Mouse (Mus musculus): ENCODE measurements at regions not wholly inside any gene's neighbourhood (a gene's known extent, or its start where the extent isn't known, plus 50 kb on each side); places are given as distances from the start of the nearest gene placed in this dataset.

DNA sequence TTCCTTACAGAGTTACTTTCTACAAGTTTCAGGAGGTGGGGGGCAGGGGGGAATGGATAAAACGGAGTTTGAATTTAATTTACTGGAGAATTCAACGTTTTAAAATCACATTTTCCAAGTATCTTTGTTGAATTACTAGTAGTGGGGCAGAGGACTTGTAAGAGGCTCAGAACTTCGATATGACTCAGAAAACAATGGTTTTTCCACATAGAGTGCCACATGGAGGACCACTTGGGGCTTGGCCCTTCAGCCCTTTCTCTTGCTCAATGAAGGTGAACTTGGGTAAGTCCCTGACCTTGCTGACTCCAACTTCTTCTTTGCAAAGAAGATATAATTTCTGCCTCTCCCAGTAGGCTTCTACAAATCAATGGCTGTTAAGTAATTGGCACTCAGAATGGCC, 99.8 kb downstream of the Etaa1 start:
- no peak for DNase-seq (ENCODE audit: low spot score)
- H3K27ac ChIP-seq (replicated peaks): no peak overlapping the region
- H3K4me3 ChIP-seq: no peak overlapping the region
- no peaks in the 10 kb centered on the region for H3K27me3 ChIP-seq (replicated peaks; ENCODE audit: low read depth, poor library complexity, severe bottlenecking)
- H3K36me3 ChIP-seq (replicated peaks): no peaks in the 10 kb centered on the region
- WGBS: 60% methylated on average over 3 of the region's 3 CpGs
- H3K9me3 ChIP-seq: no peaks in the 10 kb centered on the region
- 0 out of 2 replicates have a peak, but pooled peaks cover 3% of the 10 kb centered on the region for H3K4me1 ChIP-seq

DNA sequence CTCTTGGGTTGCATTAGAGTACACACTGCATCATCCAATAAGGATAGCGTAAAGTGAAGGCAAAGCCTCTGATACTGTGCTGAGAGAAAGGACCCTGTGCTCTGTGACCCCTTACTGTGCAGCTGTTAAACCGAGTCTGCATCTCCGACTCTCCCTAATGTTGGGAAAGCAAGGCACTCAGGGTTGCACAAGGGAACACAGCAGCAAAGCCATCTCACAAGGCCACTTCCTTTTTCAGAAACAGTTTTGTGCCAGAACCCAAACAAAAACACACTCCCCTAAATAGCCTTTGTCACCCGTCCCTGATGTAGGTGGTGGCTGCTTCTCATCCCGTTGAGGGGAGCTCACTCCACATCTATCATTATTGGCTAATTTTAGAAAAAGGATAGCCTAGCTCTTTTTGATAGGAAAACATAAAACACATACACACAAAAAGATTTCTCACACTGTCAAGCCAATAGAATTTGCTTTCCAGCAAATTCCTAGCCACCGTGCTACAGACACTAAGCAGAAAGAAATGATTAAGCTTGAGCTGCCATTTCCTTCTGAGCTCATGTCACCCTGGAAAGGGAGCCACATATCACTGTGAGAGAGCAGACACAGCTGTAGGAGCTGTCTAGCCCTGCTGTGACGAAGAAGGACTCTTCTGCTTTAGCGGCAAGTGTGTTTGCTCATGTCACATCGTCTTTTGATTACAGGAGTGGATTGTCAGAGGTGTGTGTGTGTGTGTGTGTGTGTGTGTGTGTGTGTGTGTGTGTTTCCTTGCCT, 94.1 kb downstream of the Etaa1 start:
- no peak for DNase-seq (ENCODE audit: low spot score)
- no peaks in the 10 kb centered on the region for H3K9me3 ChIP-seq
- no peaks in the 10 kb centered on the region for H3K27me3 ChIP-seq (replicated peaks; ENCODE audit: low read depth, poor library complexity, severe bottlenecking)
- H3K36me3 ChIP-seq (replicated peaks): no peaks in the 10 kb centered on the region
- peaks cover under 1% of the 10 kb centered on the region; the same call in 1 of the 2 replicates for H3K4me1 ChIP-seq
- 67% methylated on average over 9 of the region's 9 CpGs for WGBS
- no peak overlapping the region for H3K4me3 ChIP-seq
- H3K27ac ChIP-seq (replicated peaks): no peak overlapping the region

DNA sequence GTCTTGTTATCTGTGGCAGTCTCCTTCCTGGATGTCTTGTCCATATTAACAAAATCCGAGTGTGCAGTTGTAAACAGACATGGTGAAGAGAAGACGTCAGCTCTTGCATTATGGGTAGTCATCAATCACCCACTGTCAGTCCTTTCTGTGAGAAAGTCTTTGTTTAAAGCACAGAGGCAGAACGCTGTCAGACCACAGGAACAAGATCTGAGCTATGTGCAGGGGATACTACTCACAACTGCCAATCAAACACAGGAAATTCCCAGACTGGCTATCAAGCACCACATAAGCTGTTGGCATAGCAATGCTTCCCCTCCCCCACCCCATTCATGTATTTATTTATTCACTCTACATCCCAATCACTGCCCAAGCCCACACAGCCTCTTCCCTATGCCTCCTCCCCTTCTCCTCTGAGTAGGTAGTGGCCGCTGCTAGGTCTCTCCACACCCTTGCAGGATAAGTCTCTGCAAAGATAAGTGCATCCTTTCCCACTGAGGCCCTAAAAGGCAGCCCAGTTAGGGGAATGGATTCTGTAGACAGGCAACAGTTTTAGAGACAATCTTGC, 88.8 kb downstream of the Etaa1 start:
- WGBS: 44% methylated on average over 4 of the region's 4 CpGs
- no peaks in the 10 kb centered on the region for H3K36me3 ChIP-seq (replicated peaks)
- DNase-seq (ENCODE audit: low spot score): peak; percentile 39
- H3K4me1 ChIP-seq: peaks cover 10% of the 10 kb centered on the region
- H3K27ac ChIP-seq (replicated peaks): peak overlapping the region; percentile 35; the same call in 1 of the 2 replicates
- H3K27me3 ChIP-seq (replicated peaks; ENCODE audit: low read depth, poor library complexity, severe bottlenecking): no peaks in the 10 kb centered on the region
- no peak overlapping the region for H3K4me3 ChIP-seq
- H3K9me3 ChIP-seq: no peaks in the 10 kb centered on the region

DNA sequence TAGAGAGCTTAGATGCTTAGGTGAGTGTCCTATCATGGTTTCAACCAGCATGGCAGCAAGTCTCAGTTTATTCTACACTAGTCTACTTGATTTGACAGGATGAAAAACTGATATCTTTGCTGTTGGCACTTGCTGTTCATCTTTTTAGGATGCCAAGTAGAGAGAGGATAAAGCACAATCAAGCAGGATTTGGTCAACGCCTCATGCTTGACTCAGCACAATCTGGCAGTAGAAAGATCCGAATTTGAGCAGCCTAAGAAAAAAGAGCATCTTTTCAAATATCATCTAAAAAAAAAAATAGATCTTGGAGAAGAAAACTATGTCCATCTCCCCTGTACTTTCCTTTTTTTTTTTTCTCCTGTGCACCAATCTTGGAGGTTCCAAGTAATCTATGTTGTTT, 83.0 kb downstream of the Etaa1 start:
- Histone ChIP-seq H3K4me1 (no peaks in the 10 kb centered on the region), H3K27me3 (replicated peaks; ENCODE audit: low read depth, poor library complexity, severe bottlenecking) (no peaks in the 10 kb centered on the region), H3K4me3 (no peak overlapping the region), H3K36me3 (replicated peaks) (no peaks in the 10 kb centered on the region), H3K9me3 (no peaks in the 10 kb centered on the region), H3K27ac (replicated peaks) (no peak overlapping the region)
- no peak for DNase-seq (ENCODE audit: low spot score)
- WGBS: 81% methylated on average over 2 of the region's 2 CpGs

DNA sequence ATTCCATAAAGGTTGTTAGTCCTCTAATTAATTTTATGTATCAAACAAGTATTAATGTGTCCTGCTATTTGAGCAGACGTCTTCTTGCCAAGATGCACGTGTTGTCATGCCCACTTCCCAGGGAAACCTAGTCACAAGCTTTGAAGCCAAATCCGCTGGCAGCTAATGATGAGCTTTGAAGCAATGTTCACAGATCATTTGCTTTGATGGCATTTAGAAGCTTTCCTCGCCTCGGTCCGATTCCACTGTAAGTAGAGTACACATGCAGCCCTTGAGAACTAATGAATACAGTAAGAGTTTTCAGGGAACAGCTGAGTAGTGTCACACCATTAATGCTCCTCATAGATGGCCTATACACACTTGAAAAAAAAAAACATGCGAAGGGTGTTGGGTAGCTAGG, 81.8 kb downstream of the Etaa1 start:
- H3K27ac ChIP-seq (replicated peaks): no peak overlapping the region
- no peaks in the 10 kb centered on the region for H3K36me3 ChIP-seq (replicated peaks)
- no peak overlapping the region for H3K4me3 ChIP-seq
- no peak for DNase-seq (ENCODE audit: low spot score)
- H3K9me3 ChIP-seq: no peaks in the 10 kb centered on the region
- H3K27me3 ChIP-seq (replicated peaks; ENCODE audit: low read depth, poor library complexity, severe bottlenecking): no peaks in the 10 kb centered on the region
- no peaks in the 10 kb centered on the region for H3K4me1 ChIP-seq
- WGBS: 80% methylated on average over 7 of the region's 7 CpGs

DNA sequence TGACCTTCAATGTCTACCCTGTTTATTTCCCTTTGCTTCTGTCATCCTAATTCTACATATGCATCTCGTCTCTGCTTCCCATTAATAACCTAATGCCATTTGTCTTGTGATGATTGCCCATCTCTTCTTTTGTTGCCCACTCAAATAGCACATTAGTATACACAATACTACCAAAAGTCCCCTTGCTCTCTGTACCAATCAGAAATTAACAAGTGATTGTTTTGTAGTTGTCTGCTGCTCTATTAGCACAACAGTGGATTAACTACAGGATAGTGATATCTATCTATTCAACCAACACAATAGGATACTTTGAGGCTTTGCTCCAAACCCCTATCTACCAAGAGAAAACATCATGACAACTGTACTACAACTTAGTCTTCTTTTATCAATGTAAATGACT, 70.4 kb downstream of the Etaa1 start:
- no peaks in the 10 kb centered on the region for H3K4me1 ChIP-seq
- H3K9me3 ChIP-seq: no peaks in the 10 kb centered on the region
- no peaks in the 10 kb centered on the region for H3K36me3 ChIP-seq (replicated peaks)
- no peak overlapping the region for H3K4me3 ChIP-seq
- WGBS: 74% methylated on average over 1 of the region's 1 CpGs
- H3K27me3 ChIP-seq (replicated peaks; ENCODE audit: low read depth, poor library complexity, severe bottlenecking): no peaks in the 10 kb centered on the region
- no peak overlapping the region for H3K27ac ChIP-seq (replicated peaks)
- DNase-seq (ENCODE audit: low spot score): no peak
